Mouse (Mus musculus): ENCODE results near the gene Igsf21. TPM values are rescaled to one million over a fixed set of nuclear protein-coding genes. Genes with fewer than 3 reads are reported as not detected.

Igsf21 gene
- polyA plus RNA-seq, 1 experiment from 2014 or later = 64.4 TPM

DNA sequence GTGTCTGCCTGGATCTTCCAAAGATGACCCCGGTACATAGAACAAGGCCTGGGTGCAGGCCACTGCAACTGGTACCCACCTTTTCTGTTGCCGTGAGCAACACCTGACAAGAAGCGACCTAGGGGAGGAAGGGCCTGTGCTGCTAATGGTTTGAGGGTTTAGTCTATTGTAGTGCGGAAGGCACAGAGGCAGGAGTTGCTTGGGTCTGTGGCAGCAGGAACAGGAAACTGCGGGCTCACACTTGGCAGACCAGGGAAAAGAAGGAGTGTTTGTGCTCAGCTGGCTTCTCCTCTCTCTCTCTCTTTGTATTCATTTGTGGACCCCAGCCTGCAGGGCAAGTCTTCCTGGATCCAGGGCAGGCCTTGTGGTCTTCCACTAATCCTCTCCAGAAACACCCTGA lies 124.0 kb downstream of the Igsf21 start:
- WGBS = 85% methylated on average over 5 of the region's 5 CpGs

DNA sequence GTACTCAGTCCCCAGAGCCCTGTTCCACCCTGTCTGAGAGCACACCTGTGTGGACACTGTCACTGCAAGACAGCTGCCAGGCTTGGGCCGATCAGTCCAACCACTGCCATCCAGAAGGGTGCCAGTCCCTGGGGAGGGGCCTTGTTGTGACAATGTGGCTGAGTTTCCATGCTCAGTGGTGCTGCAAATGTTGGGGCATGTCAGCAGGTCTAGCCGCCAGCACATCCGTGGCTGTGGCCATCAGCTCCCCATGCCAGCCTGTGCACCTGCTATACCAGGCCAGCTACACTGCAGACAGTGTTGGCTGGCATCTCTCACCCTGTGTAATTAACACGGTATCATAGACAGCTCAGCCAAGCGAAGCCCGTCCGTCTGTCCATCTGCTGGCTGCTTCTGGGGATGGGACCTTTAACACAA lies 129.3 kb downstream of the Igsf21 start:
- no peak for DNase-seq (ENCODE audit: low spot score)
- no peak overlapping the region for H3K9ac ChIP-seq
- no peaks in the 10 kb centered on the region for H3K9me3 ChIP-seq (ENCODE audit: control insufficient read depth, low read length)
- H3K4me1 ChIP-seq (replicated peaks; ENCODE audit: control insufficient read depth, insufficient read depth, low read length) = 0 out of 2 replicates have a peak, but pooled peaks cover 12% of the 10 kb centered on the region
- no peak; the same call in 1 of the 2 replicates for ATAC-seq (ENCODE audit: low FRiP score)
- H3K4me3 ChIP-seq (replicated peaks; ENCODE audit: low read length) = no peak overlapping the region
- WGBS = 73% methylated on average over 7 of the region's 7 CpGs
- H3K27ac ChIP-seq = no peak overlapping the region
- H3K4me2 ChIP-seq (replicated peaks) = no peak overlapping the region
- no peaks in the 10 kb centered on the region for H3K36me3 ChIP-seq (replicated peaks; ENCODE audit: control insufficient read depth, insufficient read depth)
- no peaks in the 10 kb centered on the region for H3K27me3 ChIP-seq (ENCODE audit: control insufficient read depth, insufficient read depth, low read length)

More for the DNA sequence above, 124.0 kb downstream of the Igsf21 start:
- DNase-seq (ENCODE audit: low spot score) = no peak
- Histone ChIP-seq H3K4me2 (replicated peaks) (no peak overlapping the region), H3K27ac (no peak overlapping the region), H3K36me3 (replicated peaks; ENCODE audit: control insufficient read depth, insufficient read depth) (no peaks in the 10 kb centered on the region), H3K4me1 (replicated peaks; ENCODE audit: control insufficient read depth, insufficient read depth, low read length) (no peaks in the 10 kb centered on the region), H3K27me3 (ENCODE audit: control insufficient read depth, insufficient read depth, low read length) (no peaks in the 10 kb centered on the region), H3K9ac (no peak overlapping the region), H3K9me3 (ENCODE audit: control insufficient read depth, low read length) (no peaks in the 10 kb centered on the region), H3K4me3 (replicated peaks; ENCODE audit: low read length) (no peak overlapping the region)
- ATAC-seq (ENCODE audit: low FRiP score) = no peak

DNA sequence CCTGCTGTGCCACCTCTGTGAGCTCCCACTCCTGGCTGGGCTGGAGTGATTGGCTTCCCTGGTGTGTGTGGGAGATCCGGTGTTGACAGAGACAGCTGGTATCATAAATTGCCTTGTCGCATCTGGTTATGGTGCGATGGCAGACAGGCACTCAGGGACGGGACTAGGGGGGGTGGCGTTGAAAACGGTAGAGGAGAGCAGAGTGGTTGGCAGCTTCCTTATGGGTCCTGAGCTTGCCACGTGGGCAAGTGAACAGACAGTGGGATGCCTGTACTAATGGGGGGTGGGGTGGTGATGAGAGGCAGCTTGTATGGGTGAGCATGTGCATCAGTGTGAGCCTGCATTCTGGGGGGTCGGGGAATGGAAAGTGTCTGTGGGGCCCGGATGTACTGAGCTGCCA lies 130.8 kb downstream of the Igsf21 start:
- Histone ChIP-seq H3K36me3 (replicated peaks; ENCODE audit: control insufficient read depth, insufficient read depth) (no peaks in the 10 kb centered on the region), H3K4me3 (replicated peaks; ENCODE audit: low read length) (no peak overlapping the region), H3K9ac (no peak overlapping the region), H3K27ac (peak overlapping the region; percentile 46; the same call in 1 of the 2 replicates), H3K4me2 (replicated peaks) (no peak overlapping the region), H3K4me1 (replicated peaks; ENCODE audit: control insufficient read depth, insufficient read depth, low read length) (0 out of 2 replicates have a peak, but pooled peaks cover 12% of the 10 kb centered on the region), H3K9me3 (ENCODE audit: control insufficient read depth, low read length) (no peaks in the 10 kb centered on the region), H3K27me3 (ENCODE audit: control insufficient read depth, insufficient read depth, low read length) (no peaks in the 10 kb centered on the region)
- WGBS = 64% methylated on average over 9 of the region's 9 CpGs
- DNase-seq (ENCODE audit: low spot score) = no peak
- peak; percentile 51; the same call in 1 of the 2 replicates for ATAC-seq (ENCODE audit: low FRiP score)

DNA sequence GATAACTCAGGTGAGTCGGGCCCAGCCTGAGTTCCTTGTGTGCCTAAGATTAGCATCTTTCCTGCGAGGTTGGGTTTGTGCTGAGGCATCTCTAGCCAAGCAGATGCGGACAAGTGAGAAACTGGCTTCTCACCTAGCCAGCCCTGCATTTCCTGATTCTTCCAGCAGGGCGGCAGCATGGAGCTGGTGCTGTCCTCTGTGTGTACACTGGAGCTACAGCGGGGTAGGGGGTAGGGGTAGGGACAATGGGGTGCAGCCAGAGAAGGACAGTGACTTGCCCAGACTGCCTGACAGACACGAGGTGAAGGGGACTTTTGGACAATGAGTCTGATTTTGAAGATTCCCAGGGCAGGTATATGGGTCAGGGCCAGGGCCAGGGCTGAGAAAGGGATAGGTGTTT lies 131.5 kb downstream of the Igsf21 start:
- H3K9me3 ChIP-seq (ENCODE audit: control insufficient read depth, low read length) = no peaks in the 10 kb centered on the region
- H3K4me3 ChIP-seq (replicated peaks; ENCODE audit: low read length) = no peak overlapping the region
- no peak overlapping the region for H3K9ac ChIP-seq
- peaks cover 3% of the 10 kb centered on the region; the same call in 1 of the 2 replicates for H3K27me3 ChIP-seq (ENCODE audit: control insufficient read depth, insufficient read depth, low read length)
- no peak overlapping the region for H3K4me2 ChIP-seq (replicated peaks)
- no peak overlapping the region for H3K27ac ChIP-seq
- H3K4me1 ChIP-seq (replicated peaks; ENCODE audit: control insufficient read depth, insufficient read depth, low read length) = 0 out of 2 replicates have a peak, but pooled peaks cover 12% of the 10 kb centered on the region
- WGBS = 97% methylated on average over 6 of the region's 6 CpGs
- ATAC-seq (ENCODE audit: low FRiP score) (no peak), DNase-seq (ENCODE audit: low spot score) (no peak)
- no peaks in the 10 kb centered on the region for H3K36me3 ChIP-seq (replicated peaks; ENCODE audit: control insufficient read depth, insufficient read depth)

DNA sequence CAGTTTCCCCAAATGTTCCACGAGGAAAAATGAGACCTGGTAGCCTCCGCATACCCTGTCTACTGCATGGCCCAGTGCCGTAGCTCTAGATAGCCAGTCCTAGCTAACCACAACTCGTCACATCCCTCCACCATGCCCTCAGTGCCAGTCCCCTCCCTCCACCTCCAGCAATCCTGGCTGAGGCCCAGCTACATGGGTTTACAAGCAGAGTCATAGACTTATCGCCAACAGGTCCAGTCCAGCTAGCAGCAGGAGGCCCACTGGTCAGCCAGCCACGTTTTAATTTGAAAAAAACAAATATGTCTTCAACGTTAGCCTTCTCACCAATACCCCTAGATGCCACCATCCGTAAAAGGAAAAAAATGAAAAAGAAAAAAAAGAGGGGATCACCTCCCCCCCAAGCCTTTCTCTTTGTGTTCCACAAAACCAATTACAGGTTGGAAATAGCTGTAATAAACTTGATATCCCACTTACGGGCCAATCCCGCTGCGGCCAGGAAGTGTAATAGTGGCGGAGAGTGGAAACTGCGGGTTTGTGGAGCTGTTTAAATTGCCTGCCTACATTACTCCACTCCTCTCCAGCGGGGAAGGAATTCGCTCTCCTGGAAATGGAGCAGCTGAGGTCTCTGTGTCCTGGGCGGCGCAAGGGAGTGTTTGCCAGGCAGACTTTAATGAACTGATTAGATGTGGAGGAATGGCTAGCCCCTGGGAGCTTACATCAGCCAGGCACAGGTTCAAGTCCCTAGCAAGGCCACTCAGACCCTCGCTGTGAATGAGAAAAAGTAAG lies 132.7 kb downstream of the Igsf21 start:
- Histone ChIP-seq H3K4me1 (replicated peaks; ENCODE audit: control insufficient read depth, insufficient read depth, low read length) (peaks cover 19% of the 10 kb centered on the region), H3K36me3 (replicated peaks; ENCODE audit: control insufficient read depth, insufficient read depth) (no peaks in the 10 kb centered on the region), H3K4me3 (replicated peaks; ENCODE audit: low read length) (no peak overlapping the region), H3K9ac (no peak overlapping the region), H3K27ac (peak overlapping the region; percentile 44), H3K27me3 (ENCODE audit: control insufficient read depth, insufficient read depth, low read length) (peaks cover 7% of the 10 kb centered on the region; the same call in 1 of the 2 replicates), H3K4me2 (replicated peaks) (no peak overlapping the region), H3K9me3 (ENCODE audit: control insufficient read depth, low read length) (no peaks in the 10 kb centered on the region)
- DNase-seq (ENCODE audit: low spot score) = peak; percentile 47
- ATAC-seq (ENCODE audit: low FRiP score) = no peak
- 66% methylated on average over 18 of the region's 18 CpGs for WGBS

DNA sequence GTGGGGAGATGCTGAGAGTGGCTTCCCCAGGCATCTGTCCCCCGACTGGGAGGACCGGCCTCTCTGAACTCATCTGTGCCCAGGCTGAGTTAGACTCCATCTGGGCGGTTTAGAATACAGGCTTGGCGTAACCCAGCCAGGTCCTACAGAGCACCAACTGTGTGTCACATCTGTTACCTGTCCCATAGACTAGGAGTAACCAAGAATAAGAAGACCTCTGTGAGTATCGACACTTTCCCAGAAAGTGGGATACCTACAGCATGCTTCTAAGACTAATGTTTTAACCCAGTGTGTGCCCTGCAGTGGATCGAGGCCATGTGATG lies 137.0 kb downstream of the Igsf21 start:
- Histone ChIP-seq H3K9ac (peak overlapping the region; percentile 37; the same call in 1 of the 2 replicates), H3K27me3 (ENCODE audit: control insufficient read depth, insufficient read depth, low read length) (peaks cover 7% of the 10 kb centered on the region; the same call in 1 of the 2 replicates), H3K4me1 (replicated peaks; ENCODE audit: control insufficient read depth, insufficient read depth, low read length) (peaks cover 27% of the 10 kb centered on the region), H3K4me2 (replicated peaks) (peak overlapping the region; percentile 42), H3K9me3 (ENCODE audit: control insufficient read depth, low read length) (no peaks in the 10 kb centered on the region), H3K4me3 (replicated peaks; ENCODE audit: low read length) (0 out of 2 replicates have a peak overlapping the region, but pooled peaks have one; percentile 3), H3K36me3 (replicated peaks; ENCODE audit: control insufficient read depth, insufficient read depth) (no peaks in the 10 kb centered on the region), H3K27ac (peak overlapping the region; percentile 73)
- peak; percentile 27; the same call in 1 of the 2 replicates for ATAC-seq (ENCODE audit: low FRiP score)
- DNase-seq (ENCODE audit: low spot score) = no peak
- 41% methylated on average over 6 of the region's 6 CpGs for WGBS

DNA sequence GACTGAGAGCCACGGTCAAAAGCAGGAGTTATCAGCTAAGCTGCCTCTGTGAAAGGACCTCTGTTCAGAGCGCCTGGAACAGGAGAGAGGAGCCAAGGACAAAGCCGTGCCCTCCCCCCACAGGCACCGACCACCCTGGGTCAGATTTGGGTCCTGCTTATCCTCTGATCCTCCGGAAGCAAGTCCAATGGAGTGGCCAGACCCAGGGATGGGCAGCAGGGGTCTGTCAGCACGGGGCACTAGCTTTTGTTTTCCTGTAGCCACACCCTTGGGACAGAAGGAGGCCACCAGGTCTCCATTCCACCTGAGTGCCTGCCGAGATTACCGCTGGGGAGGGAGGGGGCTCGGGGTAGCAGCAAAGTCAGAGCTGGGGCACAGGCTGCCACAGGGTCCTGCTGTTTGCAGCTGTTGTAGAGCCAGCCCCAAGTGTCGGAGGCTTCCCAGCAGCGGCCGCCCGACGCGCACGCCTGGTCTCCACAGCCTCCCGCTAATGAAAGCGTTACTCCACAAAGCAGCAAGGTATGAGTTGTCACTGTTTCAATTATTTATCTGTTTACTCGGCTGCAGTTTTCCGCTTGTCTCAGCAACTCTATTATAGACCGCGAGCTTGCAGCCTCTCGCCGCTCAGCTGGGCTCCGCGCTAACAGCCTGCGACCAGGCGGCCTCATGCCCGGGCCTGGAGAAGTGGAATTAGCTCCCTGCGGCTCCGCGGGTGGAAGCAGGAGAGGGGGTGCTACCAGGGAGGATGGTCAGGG lies 137.5 kb downstream of the Igsf21 start:
- peak overlapping the region; percentile 73 for H3K27ac ChIP-seq
- peak overlapping the region; percentile 3; the same call in 1 of the 2 replicates for H3K4me3 ChIP-seq (replicated peaks; ENCODE audit: low read length)
- peaks cover 7% of the 10 kb centered on the region; the same call in 1 of the 2 replicates for H3K27me3 ChIP-seq (ENCODE audit: control insufficient read depth, insufficient read depth, low read length)
- peaks cover 29% of the 10 kb centered on the region for H3K4me1 ChIP-seq (replicated peaks; ENCODE audit: control insufficient read depth, insufficient read depth, low read length)
- peak overlapping the region; percentile 42 for H3K4me2 ChIP-seq (replicated peaks)
- 1% methylated on average over 32 of the region's 32 CpGs for WGBS
- ATAC-seq (ENCODE audit: low FRiP score) = peak; percentile 46; the same call in 1 of the 2 replicates
- no peaks in the 10 kb centered on the region for H3K36me3 ChIP-seq (replicated peaks; ENCODE audit: control insufficient read depth, insufficient read depth)
- no peaks in the 10 kb centered on the region for H3K9me3 ChIP-seq (ENCODE audit: control insufficient read depth, low read length)
- peak; percentile 61 for DNase-seq (ENCODE audit: low spot score)
- peak overlapping the region; percentile 37 for H3K9ac ChIP-seq

DNA sequence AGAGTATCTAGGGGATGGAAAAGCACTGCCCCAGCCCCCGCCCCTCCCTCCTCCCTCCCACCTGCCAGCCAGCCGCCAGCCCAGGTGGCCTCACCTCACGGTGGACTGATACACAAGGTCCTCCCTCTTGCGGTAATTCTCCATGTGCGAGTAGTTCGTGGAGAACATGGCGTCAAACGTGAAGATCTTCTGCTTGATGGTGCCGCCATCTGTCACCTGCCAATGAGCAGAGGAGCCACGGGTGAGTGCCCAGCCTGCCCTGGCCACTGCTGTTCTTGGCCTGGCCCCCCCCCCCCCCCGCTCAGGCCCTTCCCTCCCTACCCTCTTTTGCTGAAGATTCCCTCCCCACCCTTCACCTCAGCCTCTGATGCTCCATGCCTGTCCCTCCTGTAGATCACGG lies 139.4 kb downstream of the Igsf21 start:
- H3K36me3 ChIP-seq (replicated peaks; ENCODE audit: control insufficient read depth, insufficient read depth) = no peaks in the 10 kb centered on the region
- ATAC-seq (ENCODE audit: low FRiP score) (no peak), DNase-seq (ENCODE audit: low spot score) (no peak)
- H3K27me3 ChIP-seq (ENCODE audit: control insufficient read depth, insufficient read depth, low read length) = peaks cover 7% of the 10 kb centered on the region; the same call in 1 of the 2 replicates
- no peak overlapping the region for H3K27ac ChIP-seq
- no peaks in the 10 kb centered on the region for H3K9me3 ChIP-seq (ENCODE audit: control insufficient read depth, low read length)
- H3K9ac ChIP-seq = no peak overlapping the region
- H3K4me2 ChIP-seq (replicated peaks) = no peak overlapping the region
- no peak overlapping the region for H3K4me3 ChIP-seq (replicated peaks; ENCODE audit: low read length)
- 76% methylated on average over 12 of the region's 12 CpGs for WGBS
- peaks cover 43% of the 10 kb centered on the region for H3K4me1 ChIP-seq (replicated peaks; ENCODE audit: control insufficient read depth, insufficient read depth, low read length)

DNA sequence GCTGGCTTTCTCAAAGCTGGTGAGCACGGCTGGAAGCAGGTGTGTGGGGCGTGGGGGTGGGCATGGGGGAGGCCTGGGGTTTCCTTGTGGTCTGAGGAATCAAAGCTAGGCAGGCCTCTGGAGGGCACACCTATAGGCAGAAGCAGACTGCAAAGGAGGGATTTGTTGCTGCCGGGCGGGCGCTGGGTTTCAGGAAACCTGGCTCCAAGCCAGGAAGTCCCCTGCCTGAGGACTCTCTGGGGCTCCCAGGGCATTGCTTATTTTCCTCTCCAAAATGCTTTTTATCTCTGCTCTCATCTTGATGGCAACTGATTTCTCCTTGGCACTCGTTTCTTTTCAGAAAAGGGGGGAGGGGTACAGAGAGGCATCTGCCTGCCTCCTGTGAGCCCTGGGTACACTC lies 141.8 kb downstream of the Igsf21 start:
- Histone ChIP-seq H3K4me2 (replicated peaks) (no peak overlapping the region), H3K4me3 (replicated peaks; ENCODE audit: low read length) (no peak overlapping the region), H3K9ac (no peak overlapping the region), H3K36me3 (replicated peaks; ENCODE audit: control insufficient read depth, insufficient read depth) (no peaks in the 10 kb centered on the region), H3K27me3 (ENCODE audit: control insufficient read depth, insufficient read depth, low read length) (peaks cover 2% of the 10 kb centered on the region; the same call in 1 of the 2 replicates), H3K4me1 (replicated peaks; ENCODE audit: control insufficient read depth, insufficient read depth, low read length) (peaks cover 47% of the 10 kb centered on the region), H3K27ac (peak overlapping the region; percentile 16), H3K9me3 (ENCODE audit: control insufficient read depth, low read length) (no peaks in the 10 kb centered on the region)
- WGBS = 4% methylated on average over 6 of the region's 6 CpGs
- ATAC-seq (ENCODE audit: low FRiP score) = no peak; the same call in 1 of the 2 replicates
- peak; percentile 41 for DNase-seq (ENCODE audit: low spot score)
